Mouse (Mus musculus) stomach, postnatal 0 days (tissue): ENCODE data around the gene Pik3cd. TPM values are rescaled to one million over a fixed set of nuclear protein-coding genes. Genes with fewer than 3 reads are reported as not detected.

Experiments used
- ATAC-seq: fragments of 200-750 bp; cut with Nextera tagmentation; 2 replicates; pipeline ENCODE4 v1.8.0; 2017; ENCODE audit not compliant: low FRiP score, low TSS enrichment
- DNase-seq: peaks from one replicate; pipeline ENCODE4 v3.0.0-alpha.2; 2016; ENCODE audit warnings: low spot score
- H3K27ac ChIP-seq: fragments of 300-500 bp; sonication (generic); replicated peaks from 2 replicates; pipeline ENCODE4 v1.5.1; 2014; ENCODE audit warnings: mild to moderate bottlenecking, control low read depth
- H3K27me3 ChIP-seq: fragments of 300-500 bp; sonication (generic); 2 replicates; pipeline ENCODE4 v1.6.1; 2014; ENCODE audit warnings: low read length; ENCODE audit not compliant: control insufficient read depth, insufficient read depth
- H3K36me3 ChIP-seq: fragments of 300-500 bp; sonication (generic); 2 replicates; pipeline ENCODE4 v1.6.1; 2014; ENCODE audit warnings: low read length, mixed read lengths; ENCODE audit not compliant: control insufficient read depth, insufficient read depth
- H3K4me1 ChIP-seq: fragments of 300-500 bp; sonication (generic); replicated peaks from 2 replicates; pipeline ENCODE4 v1.6.1; 2014; ENCODE audit warnings: antibody characterized with exemption; ENCODE audit not compliant: control insufficient read depth, insufficient read depth
- H3K4me2 ChIP-seq: fragments of 300-500 bp; sonication (generic); replicated peaks from 2 replicates; pipeline ENCODE4 v1.6.1; 2014; ENCODE audit warnings: low read depth, mild to moderate bottlenecking, control low read depth, moderate library complexity
- H3K4me3 ChIP-seq: fragments of 300-500 bp; sonication (generic); 2 replicates; pipeline ENCODE4 v1.5.1; 2014; ENCODE audit warnings: low read depth, low read length, control low read depth
- H3K9ac ChIP-seq: fragments of 300-500 bp; sonication (generic); 2 replicates; pipeline ENCODE4 v1.6.1; 2014; ENCODE audit warnings: mild to moderate bottlenecking, low read length, control low read depth, mixed read lengths
- H3K9me3 ChIP-seq: fragments of 300-500 bp; sonication (generic); 2 replicates; pipeline ENCODE4 v1.6.1; 2016; ENCODE audit warnings: low read length; ENCODE audit not compliant: control insufficient read depth
- CTCF ChIP-seq: IDR thresholded peaks from 2 replicates; pipeline ENCODE4 v1.5.1; 2016; ENCODE audit warnings: antibody characterized with exemption, low read depth, mild to moderate bottlenecking, moderate library complexity
- EP300 ChIP-seq: optimal IDR thresholded peaks from 2 replicates; pipeline ENCODE3; 2016; ENCODE audit warnings: antibody characterized with exemption
- WGBS: fragments of 180-500 bp; shearing (Covaris S2); extraction: QIAGEN DNeasy Blood & Tissue Kit; methylation state at CpG from one replicate; pipeline ENCODE4 v1.1.7; 2014; 5-methylcytosine and 5-hydroxymethylcytosine counted together
- microRNA-seq: library from miRNA; unstranded; fragments of <30 nt; microRNA quantifications from one replicate; pipeline ENCODE4, GENCODE M21; 2016
- polyA plus RNA-seq: library from polyadenylated mRNA; unstranded; fragments of >200 nt; fragmentation: Nextera tagmentation; extraction: Ambion mirVana; gene quantifications from 2 replicates; pipeline ENCODE4 v1.2.1, GENCODE M21; 2015

Gene Pik3cd
- polyA plus RNA-seq, 1 experiment from 2014 or later: 2.0 TPM

DNA sequence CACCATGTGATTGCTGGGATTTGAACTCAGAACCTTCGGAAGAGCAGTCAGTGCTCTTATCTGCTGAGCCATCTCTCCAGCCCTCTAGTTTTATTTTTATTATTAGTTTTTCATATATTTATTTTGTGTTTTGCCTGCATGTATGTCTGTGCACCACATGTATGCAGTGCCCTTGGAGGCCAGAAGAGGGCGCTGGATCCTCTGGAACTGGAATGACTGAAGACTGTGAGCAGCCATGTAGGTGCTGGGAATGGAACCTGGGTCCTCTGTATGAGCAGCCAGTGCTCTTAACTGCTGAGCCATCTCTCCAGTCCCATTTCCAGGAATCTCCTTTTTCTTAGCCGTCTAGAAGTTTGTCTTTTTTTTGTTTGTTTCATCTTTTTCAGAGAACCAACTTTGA lies 97.9 kb downstream of the Pik3cd start:
- TF ChIP-seq CTCF (peak; percentile 53), EP300 (no peak)
- Histone ChIP-seq H3K27me3 (no peaks in the 10 kb centered on the region), H3K9ac (no peak overlapping the region), H3K4me2 (no peak overlapping the region), H3K36me3 (no peaks in the 10 kb centered on the region), H3K9me3 (no peaks in the 10 kb centered on the region), H3K4me3 (no peak overlapping the region), H3K27ac (no peak overlapping the region), H3K4me1 (0 out of 2 replicates have a peak, but pooled peaks cover 3% of the 10 kb centered on the region)
- DNase-seq (no peak), ATAC-seq (no peak)
- WGBS: 84% methylated on average over 3 of the region's 3 CpGs

DNA sequence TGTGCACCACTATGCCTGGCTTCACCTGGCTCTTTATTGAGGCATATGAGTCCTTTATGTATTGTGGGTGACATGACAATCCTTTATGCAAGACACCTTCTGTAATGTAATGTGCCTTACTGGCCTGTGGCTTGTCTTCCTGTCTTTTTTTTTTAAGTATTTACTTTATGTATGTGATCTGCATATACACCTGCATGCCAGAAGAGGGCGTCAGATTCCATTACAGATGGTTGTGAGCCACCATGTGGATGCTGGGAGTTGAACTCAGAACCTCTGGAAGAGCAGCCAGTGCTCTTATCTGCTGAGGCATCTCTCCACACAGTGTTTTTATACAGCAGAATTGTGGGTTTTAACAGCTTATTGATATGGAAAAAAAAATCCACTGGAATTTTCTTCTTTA lies 98.5 kb downstream of the Pik3cd start:
- Histone ChIP-seq H3K4me1 (0 out of 2 replicates have a peak, but pooled peaks cover 3% of the 10 kb centered on the region), H3K27ac (no peak overlapping the region), H3K36me3 (no peaks in the 10 kb centered on the region), H3K4me2 (no peak overlapping the region), H3K9me3 (no peaks in the 10 kb centered on the region), H3K9ac (no peak overlapping the region), H3K4me3 (no peak overlapping the region), H3K27me3 (no peaks in the 10 kb centered on the region)
- TF ChIP-seq EP300 (no peak), CTCF (peak; percentile 21)
- DNase-seq: no peak
- whole genome bisulfite sequencing: 60% methylated on average over 1 of the region's 1 CpGs
- ATAC-seq: no peak

DNA sequence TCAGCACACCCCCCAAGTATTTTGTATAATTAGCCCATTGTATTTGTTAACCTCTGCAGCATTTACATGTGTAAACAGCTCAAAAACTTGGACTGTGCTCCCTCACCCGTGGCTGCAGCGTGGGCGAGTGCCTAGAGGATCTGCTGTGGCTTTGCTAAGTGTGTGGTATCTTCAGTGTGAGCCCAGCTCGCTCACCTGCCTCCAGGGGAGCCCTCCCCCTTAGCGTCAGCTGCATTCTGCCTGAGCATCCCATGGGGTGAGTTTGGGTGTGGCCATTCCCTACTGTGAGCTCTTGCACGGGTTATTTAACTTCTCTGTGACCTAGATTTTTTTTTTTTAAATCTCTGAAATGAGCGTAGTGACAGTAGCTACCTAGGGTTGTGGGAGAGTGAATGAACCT lies 100.1 kb downstream of the Pik3cd start:
- H3K4me1 ChIP-seq: no peaks in the 10 kb centered on the region
- ATAC-seq (no peak), DNase-seq (no peak)
- no peaks in the 10 kb centered on the region for H3K27me3 ChIP-seq
- no peak overlapping the region for H3K4me3 ChIP-seq
- H3K9ac ChIP-seq: no peak overlapping the region
- no peak overlapping the region for H3K27ac ChIP-seq
- 46% methylated on average over 7 of the region's 7 CpGs for WGBS
- H3K9me3 ChIP-seq: no peaks in the 10 kb centered on the region
- H3K36me3 ChIP-seq: no peaks in the 10 kb centered on the region
- TF ChIP-seq EP300 (no peak), CTCF (no peak)
- no peak overlapping the region for H3K4me2 ChIP-seq

DNA sequence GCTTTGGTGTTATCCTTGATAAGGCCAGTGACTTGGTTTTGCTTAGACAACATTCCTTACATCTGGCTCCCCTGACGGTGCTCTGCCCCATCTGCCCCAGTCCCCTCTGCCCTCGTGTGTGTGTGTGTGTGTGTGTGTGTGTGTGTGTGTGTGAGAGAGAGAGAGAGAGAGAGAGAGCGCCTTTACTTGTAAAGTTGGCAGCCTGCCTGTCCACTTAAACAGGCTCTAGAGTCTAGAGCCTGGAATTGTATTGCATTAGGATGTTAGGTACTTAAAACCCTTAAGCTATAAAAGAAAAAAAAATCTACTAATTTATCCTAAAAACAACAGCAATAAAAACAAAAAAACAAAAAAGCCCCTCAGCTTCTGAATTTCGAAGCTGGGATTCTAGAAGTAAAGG lies 100.9 kb downstream of the Pik3cd start:
- no peak for ATAC-seq
- no peaks in the 10 kb centered on the region for H3K27me3 ChIP-seq
- no peaks in the 10 kb centered on the region for H3K36me3 ChIP-seq
- no peaks in the 10 kb centered on the region for H3K9me3 ChIP-seq
- H3K4me2 ChIP-seq: no peak overlapping the region
- no peak overlapping the region for H3K9ac ChIP-seq
- H3K4me3 ChIP-seq: no peak overlapping the region
- TF ChIP-seq EP300 (no peak), CTCF (no peak)
- H3K27ac ChIP-seq: 0 out of 2 replicates have a peak overlapping the region, but pooled peaks have one; percentile 8
- no peak for DNase-seq
- 31% methylated on average over 4 of the region's 4 CpGs for WGBS
- H3K4me1 ChIP-seq: no peaks in the 10 kb centered on the region

DNA sequence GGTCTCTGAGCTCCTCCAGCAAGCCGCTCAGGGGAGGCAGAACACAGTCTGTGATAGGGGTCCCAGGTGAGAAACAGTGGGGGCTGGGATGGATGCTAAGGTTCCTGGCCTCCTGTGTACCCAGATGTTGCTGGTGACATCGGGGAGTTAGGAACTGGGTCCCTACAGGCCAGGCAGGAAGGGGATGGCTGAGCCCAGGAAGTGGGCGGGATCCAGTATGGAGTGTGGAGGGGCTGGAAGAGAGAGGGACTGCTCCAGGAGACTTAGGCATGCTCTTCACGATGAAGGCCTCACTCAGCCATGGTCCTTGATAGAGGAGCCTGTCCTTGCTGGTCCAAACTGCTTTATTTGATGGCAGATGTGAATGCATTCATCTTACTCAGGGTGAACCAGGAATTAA lies 102.2 kb downstream of the Pik3cd start:
- Histone ChIP-seq H3K4me3 (no peak overlapping the region), H3K36me3 (no peaks in the 10 kb centered on the region), H3K4me1 (no peaks in the 10 kb centered on the region), H3K9me3 (no peaks in the 10 kb centered on the region), H3K27ac (no peak overlapping the region), H3K27me3 (no peaks in the 10 kb centered on the region), H3K4me2 (no peak overlapping the region), H3K9ac (no peak overlapping the region)
- ATAC-seq: no peak
- TF ChIP-seq EP300 (no peak), CTCF (no peak)
- WGBS: 87% methylated on average over 4 of the region's 4 CpGs
- no peak for DNase-seq

DNA sequence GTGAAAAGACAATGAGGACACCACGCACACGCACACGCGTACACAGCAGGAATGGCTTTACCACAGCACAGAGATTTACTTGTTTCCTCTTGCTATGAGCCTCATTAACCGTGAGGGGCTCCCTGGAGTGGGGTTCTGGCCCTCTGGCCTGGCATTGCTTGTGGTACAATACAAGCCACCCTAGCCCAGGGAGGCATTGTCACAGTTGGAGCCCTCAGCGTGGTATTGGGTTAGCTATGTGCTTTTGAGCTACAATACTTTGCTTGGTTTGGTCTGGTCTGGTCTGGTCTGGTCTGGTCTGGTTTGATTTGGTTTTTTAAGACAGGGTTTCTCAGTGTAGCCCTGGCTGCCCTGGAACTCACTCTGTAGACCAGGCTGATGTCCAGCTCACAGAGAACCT lies 102.8 kb downstream of the Pik3cd start:
- Histone ChIP-seq H3K4me3 (no peak overlapping the region), H3K27me3 (no peaks in the 10 kb centered on the region), H3K27ac (no peak overlapping the region), H3K9ac (no peak overlapping the region), H3K9me3 (no peaks in the 10 kb centered on the region), H3K36me3 (no peaks in the 10 kb centered on the region), H3K4me1 (no peaks in the 10 kb centered on the region), H3K4me2 (no peak overlapping the region)
- WGBS: 90% methylated on average over 6 of the region's 6 CpGs
- DNase-seq (no peak), ATAC-seq (no peak; the same call in 1 of the 2 replicates)
- no peak for TF ChIP-seq EP300
- no peak for TF ChIP-seq CTCF

Small RNA genes lying within 50 kb of the gene (microRNA-seq; reads per million reads assigned to microRNA genes)
- gene Mir7023: not detected

Other genes with a start within 250 kb of the Pik3cd start
- gene Rbp7, start 247.6 kb downstream of the Pik3cd start, polyA plus RNA-seq: 6.3 and 7.7 TPM in 2 replicates
- not detected in 2 replicates for gene Tmem274, start 225.2 kb downstream of the Pik3cd start, polyA plus RNA-seq
- gene Nmnat1, start 217.4 kb downstream of the Pik3cd start, polyA plus RNA-seq: 6.1 and 6.5 TPM in 2 replicates
- gene Lzic, start 217.3 kb downstream of the Pik3cd start, polyA plus RNA-seq: 18.9 and 22.5 TPM in 2 replicates
- 60.1 and 69.5 TPM in 2 replicates for gene Ctnnbip1, start 184.3 kb downstream of the Pik3cd start, polyA plus RNA-seq
- gene Clstn1, start 116.1 kb downstream of the Pik3cd start, polyA plus RNA-seq: 28.6 and 30.5 TPM in 2 replicates
- 7.5 and 8.6 TPM in 2 replicates for gene Tmem201, start 35.5 kb upstream of the Pik3cd start, polyA plus RNA-seq
- gene Slc25a33, start 71.7 kb upstream of the Pik3cd start, polyA plus RNA-seq: 21.7 and 22.4 TPM in 2 replicates